Mouse (Mus musculus) erythroblast, embryonic 14.5 days (primary cell): ENCODE measurements around the gene Hist1h2be.

Experiments
- GATA1 ChIP-seq: IDR thresholded peaks from 2 replicates; pipeline ENCODE4 v1.6.1; 2012; ENCODE audit warnings: low read length, inconsistent platforms, mixed read lengths
- TAL1 ChIP-seq: IDR thresholded peaks from 3 replicates; pipeline ENCODE4 v1.6.1; 2012; ENCODE audit warnings: low read length, inconsistent platforms, mixed read lengths

- no peak for TF ChIP-seq TAL1
- TF ChIP-seq GATA1, result no peak
These were observed 37.4 kb downstream of the Hist1h2be start for GRCm38 (mm10) chr13:23583387-23584068.
